29 mouse cellular contexts compared by ENCODE assay signal in the genomic region with DNA sequence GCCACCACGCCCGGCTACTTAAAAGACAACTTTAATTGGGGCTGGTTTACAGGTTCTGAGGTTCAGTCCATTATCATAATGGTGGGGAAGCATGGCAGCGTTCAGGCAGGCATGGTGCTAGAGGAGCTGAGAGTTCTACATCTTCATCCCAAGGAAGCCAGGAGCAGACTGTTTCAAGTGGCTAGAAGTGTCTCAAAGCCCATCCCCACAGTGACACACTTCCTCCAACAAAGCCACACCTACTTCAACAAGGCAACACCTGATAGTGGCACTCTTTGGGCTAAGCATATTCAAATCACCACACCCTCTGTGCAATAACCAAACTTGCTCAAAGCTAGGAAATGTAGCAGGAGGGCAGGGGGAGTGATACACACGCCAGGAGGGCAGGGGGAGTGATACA. TPM values are rescaled to one million over a fixed set of nuclear protein-coding genes. Genes with fewer than 3 reads are reported as not detected.
DNase-seq lines count a peak whose midpoint lies in the region; TF ChIP-seq lines count a peak whose summit lies in the region.
"Had no signal": no experiment of that assay in that cellular context is flagged by ENCODE, and none has a peak within 500 bp of the region (broad histone marks: within the 10 kb centered on the region; RNA-seq: fewer than 3 reads in every experiment).

No protein-coding gene starts in this region.

- 67% methylated on average over 4 of the region's 4 CpGs for WGBS in midbrain, embryonic 10.5 days

- peak; percentile 53 to 65 for DNase-seq in lung, adult 18-20 months
- no peak for DNase-seq in lung, postnatal 4 days
- peak; percentile 82 for DNase-seq in R1 (ENCODE audit: low read depth, low spot score)
- DNase-seq in lung, postnatal 36 days, result peak; percentile 56
- no peak for DNase-seq in thymus, postnatal 14 days
- DNase-seq in thymus, postnatal 36 days, result no peak
- no peak for DNase-seq in midbrain, embryonic 10.5 days (ENCODE audit: low spot score)
- DNase-seq: adrenal gland, adult 8-10 months; B cell, adult 2 months; cerebellum, adult 2 months; cerebellum, postnatal 25 days; embryo, embryonic 11 days; kidney, adult 8-10 months; kidney, postnatal 10 days; right cerebral cortex, postnatal 4 days; thymus, postnatal 4 days had no signal

- no peaks in the 10 kb centered on the region for H3K27me3 ChIP-seq in E14TG2a.4 (ENCODE audit: insufficient read depth, low read length)
- no peaks in the 10 kb centered on the region for H3K27me3 ChIP-seq in midbrain, embryonic 10.5 days (ENCODE audit: low read depth, poor library complexity, severe bottlenecking)
- H3K27me3 ChIP-seq: embryonic facial prominence, embryonic 13.5 days; intestine, embryonic 15.5 days; midbrain, embryonic 15.5 days; Patski had no signal

- no peaks in the 10 kb centered on the region for H3K36me3 ChIP-seq in E14TG2a.4 (ENCODE audit: insufficient read depth, low read length)
- no peaks in the 10 kb centered on the region for H3K36me3 ChIP-seq in midbrain, embryonic 10.5 days
- H3K36me3 ChIP-seq: embryonic facial prominence, embryonic 13.5 days; forebrain, embryonic 12.5 days; heart, embryonic 10.5 days; hindbrain, embryonic 10.5 days; intestine, embryonic 15.5 days; limb, embryonic 10.5 days; midbrain, embryonic 15.5 days; neural tube, embryonic 13.5 days had no signal

- peaks cover 60% of the 10 kb centered on the region for H3K4me1 ChIP-seq in E14TG2a.4 (replicated peaks; ENCODE audit: low read depth, low read length)
- no peaks in the 10 kb centered on the region for H3K4me1 ChIP-seq in midbrain, embryonic 10.5 days
- H3K4me1 ChIP-seq: embryonic facial prominence, embryonic 13.5 days; forebrain, embryonic 12.5 days; intestine, embryonic 15.5 days; midbrain, embryonic 15.5 days; neural tube, embryonic 13.5 days had no signal

- peak overlapping the region; percentile 53 for H3K4me3 ChIP-seq in E14TG2a.4 (replicated peaks; ENCODE audit: low read length)
- no peak overlapping the region for H3K4me3 ChIP-seq in midbrain, embryonic 10.5 days
- H3K4me3 ChIP-seq: embryonic facial prominence, embryonic 13.5 days; erythroblast, embryonic 14.5 days; forebrain, embryonic 12.5 days; heart, embryonic 10.5 days; hindbrain, embryonic 10.5 days; intestine, embryonic 15.5 days; limb, embryonic 10.5 days; megakaryocyte, embryonic 14.5 days; midbrain, embryonic 15.5 days; myocyte; neural tube, embryonic 13.5 days had no signal

- H3K9me3 ChIP-seq in E14TG2a.4 (ENCODE audit: low read length), result no peaks in the 10 kb centered on the region
- H3K9me3 ChIP-seq in midbrain, embryonic 10.5 days (replicated peaks), result no peaks in the 10 kb centered on the region
- H3K9me3 ChIP-seq: embryonic facial prominence, embryonic 13.5 days; forebrain, embryonic 12.5 days; heart, embryonic 10.5 days; hindbrain, embryonic 10.5 days; intestine, embryonic 15.5 days; limb, embryonic 10.5 days; megakaryocyte, embryonic 14.5 days; midbrain, embryonic 15.5 days; neural tube, embryonic 13.5 days had no signal

- TF ChIP-seq CTCF in E14TG2a.4 (conservative IDR thresholded peaks at IDR 0.05; ENCODE audit: low read length), result no peak

- H3K27ac ChIP-seq in midbrain, embryonic 10.5 days (replicated peaks), result no peak overlapping the region
- H3K27ac ChIP-seq: embryonic facial prominence, embryonic 13.5 days; forebrain, embryonic 12.5 days; heart, embryonic 10.5 days; hindbrain, embryonic 10.5 days; intestine, embryonic 15.5 days; limb, embryonic 10.5 days; midbrain, embryonic 15.5 days; neural tube, embryonic 13.5 days had no signal

RNA-seq across cellular contexts. Expression of gene Kank3, which starts 6.1 kb away (rescaled TPM):
- 24.6 and 29.4 TPM in 2 replicates for polyA plus RNA-seq in midbrain, embryonic 10.5 days (2016; fragmentation: Nextera tagmentation; extraction: Ambion mirVana)

RNA-seq across cellular contexts. Expression of gene Rps28, which starts 20.2 kb away (rescaled TPM):
- 699 and 827 TPM in 2 replicates for polyA plus RNA-seq in midbrain, embryonic 10.5 days (2016; fragmentation: Nextera tagmentation; extraction: Ambion mirVana)

RNA-seq across cellular contexts. Expression of gene Ndufa7, which starts 20.2 kb away (rescaled TPM):
- 496 and 518 TPM in 2 replicates for polyA plus RNA-seq in midbrain, embryonic 10.5 days (2016; fragmentation: Nextera tagmentation; extraction: Ambion mirVana)

RNA-seq across cellular contexts. Expression of gene Angptl4, which starts 22.6 kb away (rescaled TPM):
- polyA plus RNA-seq in midbrain, embryonic 10.5 days (2016; fragmentation: Nextera tagmentation; extraction: Ambion mirVana), result 17.7 and 20.7 TPM in 2 replicates
- polyA plus RNA-seq: erythroblast, embryonic 14.5 days had no signal

RNA-seq across cellular contexts. Expression of gene Cd320, which starts 38.7 kb away (rescaled TPM):
- 82.0 and 82.4 TPM in 2 replicates for polyA plus RNA-seq in midbrain, embryonic 10.5 days (2016; fragmentation: Nextera tagmentation; extraction: Ambion mirVana)

Comparison
In these comparisons a context has a peak if more than half of its experiments do, and no peak if none do; other contexts are left out.
1. DNase-seq: peak in lung, adult 18-20 months (2 of 2), R1 (single experiment) and lung, postnatal 36 days (single experiment); none in lung, postnatal 4 days (0 of 2), thymus, postnatal 14 days (single experiment), thymus, postnatal 36 days (0 of 2) and midbrain, embryonic 10.5 days (single experiment).